Mouse (Mus musculus) midbrain, embryonic 11.5 days (tissue): ENCODE results near the gene Cmtr1. TPM values are rescaled to one million over a fixed set of nuclear protein-coding genes. Genes with fewer than 3 reads are reported as not detected.

Source experiments
- ATAC-seq: fragments of 200-750 bp; cut with Nextera tagmentation; 2 replicates; pipeline ENCODE4 v1.8.0; 2017; ENCODE audit warnings: moderate TSS enrichment, moderate library complexity; ENCODE audit not compliant: low FRiP score
- DNase-seq: peaks from one replicate; pipeline ENCODE4 v3.0.0; 2015; ENCODE audit warnings: low spot score; ENCODE audit errors: missing footprints
- H3K27ac ChIP-seq: fragments of 300-500 bp; sonication (generic); 2 replicates; pipeline ENCODE4 v1.5.1; 2014; ENCODE audit warnings: low read depth, low read length
- H3K27me3 ChIP-seq: fragments of 300-500 bp; sonication (generic); 2 replicates; pipeline ENCODE4 v1.6.1; 2014; ENCODE audit warnings: mild to moderate bottlenecking, low read length, moderate library complexity, mixed read lengths; ENCODE audit not compliant: control insufficient read depth, insufficient read depth
- H3K36me3 ChIP-seq: fragments of 300-500 bp; sonication (generic); 2 replicates; pipeline ENCODE4 v1.6.1; 2014; ENCODE audit warnings: mild to moderate bottlenecking, low read length, moderate library complexity, mixed read lengths; ENCODE audit not compliant: control insufficient read depth, insufficient read depth
- H3K4me1 ChIP-seq: fragments of 300-500 bp; sonication (generic); 2 replicates; pipeline ENCODE4 v1.6.1; 2014; ENCODE audit warnings: low read length; ENCODE audit not compliant: control insufficient read depth, insufficient read depth
- H3K4me2 ChIP-seq: fragments of 300-500 bp; sonication (generic); 2 replicates; pipeline ENCODE4 v1.6.1; 2014; ENCODE audit warnings: mild to moderate bottlenecking, moderate library complexity
- H3K4me3 ChIP-seq: fragments of 300-500 bp; sonication (generic); 2 replicates; pipeline ENCODE4 v1.5.1; 2014; ENCODE audit warnings: low read depth, low read length
- H3K9ac ChIP-seq: fragments of 300-500 bp; sonication (generic); 2 replicates; pipeline ENCODE4 v1.6.1; 2014; ENCODE audit warnings: low read length
- H3K9me3 ChIP-seq: fragments of 300-500 bp; sonication (generic); 2 replicates; pipeline ENCODE4 v1.6.1; 2016; ENCODE audit warnings: low read length; ENCODE audit not compliant: control insufficient read depth
- WGBS: fragments of 180-500 bp; shearing (Covaris S2); extraction: QIAGEN DNeasy Blood & Tissue Kit; methylation state at CpG from one replicate; pipeline ENCODE4 v1.1.7; 2014; 5-methylcytosine and 5-hydroxymethylcytosine counted together
- polyA plus RNA-seq: library from polyadenylated mRNA; unstranded; fragments of >200 nt; fragmentation: Nextera tagmentation; extraction: Ambion mirVana; gene quantifications from 2 replicates; pipeline ENCODE4 v1.2.1, GENCODE M21; 2014

Cmtr1 gene
- polyA plus RNA-seq, 1 experiment from 2014 or later = 144 TPM

DNA sequence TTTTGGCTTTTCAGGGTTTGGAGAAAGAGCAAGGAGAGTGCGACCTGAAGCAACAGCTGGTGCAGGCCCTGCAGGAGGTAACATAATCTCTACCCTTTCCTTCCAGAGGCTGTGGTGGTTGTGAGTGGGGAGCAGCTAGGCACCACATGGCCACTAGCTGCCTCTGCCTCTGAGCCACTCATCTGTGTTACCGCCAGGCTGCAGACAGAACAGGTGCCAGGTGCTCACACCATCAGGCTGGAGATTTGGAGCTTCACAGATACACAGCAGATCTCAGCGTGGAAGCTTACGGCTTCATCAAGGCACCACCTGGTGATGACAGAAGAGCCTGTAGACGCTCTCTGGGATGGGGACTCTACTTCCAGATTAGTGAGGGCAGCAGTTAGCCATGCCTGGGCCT lies 31.4 kb upstream of the Cmtr1 start:
- Histone ChIP-seq H3K4me1 (no peaks in the 10 kb centered on the region), H3K36me3 (peaks cover 48% of the 10 kb centered on the region), H3K4me2 (no peak overlapping the region), H3K4me3 (no peak overlapping the region), H3K27ac (no peak overlapping the region), H3K27me3 (no peaks in the 10 kb centered on the region), H3K9me3 (no peaks in the 10 kb centered on the region), H3K9ac (no peak overlapping the region)
- no peak for ATAC-seq
- DNase-seq = no peak
- WGBS = 89% methylated on average over 5 of the region's 5 CpGs

DNA sequence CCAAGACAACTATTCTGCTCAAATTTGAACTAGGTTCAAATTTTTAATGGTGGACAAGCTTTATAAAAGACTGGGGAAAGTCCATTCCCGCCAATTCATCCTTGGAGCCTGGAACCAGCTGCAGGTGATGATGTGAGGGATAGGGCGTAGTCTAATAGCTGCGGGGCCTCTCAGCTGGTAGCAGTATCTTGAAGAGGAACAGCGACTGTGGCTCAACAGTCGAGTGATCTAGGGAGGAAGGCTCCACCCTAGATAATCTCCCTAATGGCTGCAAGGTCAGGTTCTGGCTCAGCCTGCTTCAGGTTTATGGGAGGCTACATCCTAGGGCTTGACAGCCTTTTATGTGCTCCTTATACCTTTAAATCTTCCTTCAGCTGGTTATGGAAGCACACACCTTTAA lies 30.8 kb upstream of the Cmtr1 start:
- WGBS = 85% methylated on average over 5 of the region's 5 CpGs
- H3K4me3 ChIP-seq = no peak overlapping the region
- no peak overlapping the region for H3K4me2 ChIP-seq
- H3K27ac ChIP-seq = no peak overlapping the region
- no peak for DNase-seq
- no peaks in the 10 kb centered on the region for H3K9me3 ChIP-seq
- H3K36me3 ChIP-seq = peaks cover 48% of the 10 kb centered on the region
- no peaks in the 10 kb centered on the region for H3K27me3 ChIP-seq
- no peak overlapping the region for H3K9ac ChIP-seq
- no peak for ATAC-seq
- no peaks in the 10 kb centered on the region for H3K4me1 ChIP-seq

DNA sequence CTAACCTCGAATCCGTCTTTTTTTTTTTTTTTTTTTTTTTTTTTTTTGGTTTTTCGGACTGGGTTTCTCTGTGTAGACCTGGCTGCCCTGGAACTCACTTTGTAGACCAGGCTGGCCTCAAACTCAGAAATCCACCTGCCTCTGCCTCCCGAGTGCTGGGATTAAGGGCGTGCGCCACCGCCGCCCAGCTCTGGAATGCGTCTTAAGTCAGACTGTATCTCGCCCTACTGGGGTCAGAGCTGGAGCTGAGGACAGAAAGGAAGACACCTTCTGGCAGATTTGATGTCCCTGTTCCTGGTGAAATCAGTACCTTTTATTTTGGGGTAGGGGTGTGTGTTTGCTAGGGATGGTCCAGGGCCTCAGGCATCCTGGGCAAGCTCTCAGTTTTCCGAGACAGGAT lies 28.1 kb upstream of the Cmtr1 start:
- Histone ChIP-seq H3K4me1 (no peaks in the 10 kb centered on the region), H3K9me3 (no peaks in the 10 kb centered on the region), H3K4me3 (no peak overlapping the region), H3K36me3 (peaks cover 47% of the 10 kb centered on the region), H3K27ac (no peak overlapping the region), H3K27me3 (no peaks in the 10 kb centered on the region), H3K4me2 (no peak overlapping the region), H3K9ac (no peak overlapping the region)
- DNase-seq = no peak
- 92% methylated on average over 11 of the region's 11 CpGs for WGBS
- ATAC-seq = no peak

DNA sequence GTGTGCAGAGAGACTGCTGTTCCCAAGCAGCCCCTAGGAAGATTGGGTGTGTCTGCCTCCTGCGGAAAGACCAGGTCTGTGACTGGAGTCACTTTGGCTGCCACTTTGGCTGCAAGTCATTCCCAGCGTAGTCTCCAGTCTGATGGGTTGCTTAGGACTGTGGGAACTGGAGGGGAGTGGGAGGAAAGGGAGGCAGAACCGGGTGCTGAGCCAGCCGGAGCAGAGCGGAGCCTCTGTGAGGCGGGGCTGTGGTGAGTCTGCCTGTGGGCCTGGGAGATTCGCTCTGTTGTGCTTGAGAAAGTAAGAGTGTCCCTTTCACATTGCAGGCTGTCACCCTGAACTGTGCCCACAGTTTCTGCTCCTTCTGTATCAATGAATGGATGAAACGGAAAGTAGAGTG lies 24.9 kb upstream of the Cmtr1 start:
- no peaks in the 10 kb centered on the region for H3K27me3 ChIP-seq
- H3K27ac ChIP-seq = no peak overlapping the region
- H3K4me1 ChIP-seq = no peaks in the 10 kb centered on the region
- H3K9ac ChIP-seq = no peak overlapping the region
- no peak overlapping the region for H3K4me3 ChIP-seq
- DNase-seq = no peak
- WGBS = 93% methylated on average over 8 of the region's 8 CpGs
- no peak overlapping the region for H3K4me2 ChIP-seq
- peaks cover 40% of the 10 kb centered on the region for H3K36me3 ChIP-seq
- ATAC-seq = no peak
- H3K9me3 ChIP-seq = no peaks in the 10 kb centered on the region

DNA sequence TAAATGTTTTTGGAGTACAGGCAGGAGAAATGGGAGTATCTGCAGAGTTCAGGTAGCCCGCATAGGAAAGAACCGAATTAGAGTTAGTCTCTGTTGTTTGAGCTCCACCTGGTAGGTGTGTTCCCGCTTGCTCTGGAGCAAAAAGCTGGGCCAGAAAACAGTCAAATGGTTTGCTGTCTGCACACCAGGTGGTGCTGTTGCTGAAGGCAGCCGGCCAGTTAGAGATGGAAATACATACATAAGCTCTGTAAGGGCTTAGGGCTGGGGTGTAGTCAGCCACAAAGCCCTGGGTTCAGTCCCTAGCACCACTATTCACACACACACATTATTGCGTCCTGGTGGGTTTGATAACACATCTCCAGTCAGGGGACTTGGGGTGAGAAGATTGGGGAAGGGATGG lies 24.3 kb upstream of the Cmtr1 start:
- Histone ChIP-seq H3K27me3 (no peaks in the 10 kb centered on the region), H3K27ac (no peak overlapping the region), H3K4me3 (no peak overlapping the region), H3K4me1 (no peaks in the 10 kb centered on the region), H3K4me2 (no peak overlapping the region), H3K9me3 (no peaks in the 10 kb centered on the region), H3K36me3 (peaks cover 41% of the 10 kb centered on the region), H3K9ac (no peak overlapping the region)
- DNase-seq (no peak), ATAC-seq (no peak)
- WGBS = 81% methylated on average over 5 of the region's 5 CpGs

DNA sequence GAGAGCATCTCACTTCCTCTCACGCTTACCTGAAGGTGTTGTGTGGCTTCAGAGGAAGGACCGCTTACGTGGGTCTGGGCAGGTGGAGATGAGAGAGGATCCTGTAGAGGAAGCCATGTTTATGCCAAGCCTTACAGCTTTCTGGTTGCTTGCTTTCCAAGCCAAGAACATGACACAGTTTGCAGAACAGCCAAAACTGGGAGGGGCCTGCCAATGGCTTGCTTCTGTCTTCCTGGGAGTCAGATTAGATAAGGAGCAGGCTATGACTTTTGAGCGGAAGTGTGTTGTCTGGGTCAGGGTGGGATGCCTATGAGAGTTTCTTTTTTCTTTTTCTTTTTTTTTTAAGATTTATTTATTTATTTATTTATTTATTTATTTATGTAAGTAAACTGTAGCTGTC lies 23.0 kb upstream of the Cmtr1 start:
- Histone ChIP-seq H3K4me1 (no peaks in the 10 kb centered on the region), H3K9me3 (no peaks in the 10 kb centered on the region), H3K9ac (no peak overlapping the region), H3K27me3 (no peaks in the 10 kb centered on the region), H3K4me3 (no peak overlapping the region), H3K27ac (no peak overlapping the region), H3K4me2 (no peak overlapping the region), H3K36me3 (peaks cover 41% of the 10 kb centered on the region)
- DNase-seq (no peak), ATAC-seq (no peak)
- WGBS = 97% methylated on average over 4 of the region's 4 CpGs

DNA sequence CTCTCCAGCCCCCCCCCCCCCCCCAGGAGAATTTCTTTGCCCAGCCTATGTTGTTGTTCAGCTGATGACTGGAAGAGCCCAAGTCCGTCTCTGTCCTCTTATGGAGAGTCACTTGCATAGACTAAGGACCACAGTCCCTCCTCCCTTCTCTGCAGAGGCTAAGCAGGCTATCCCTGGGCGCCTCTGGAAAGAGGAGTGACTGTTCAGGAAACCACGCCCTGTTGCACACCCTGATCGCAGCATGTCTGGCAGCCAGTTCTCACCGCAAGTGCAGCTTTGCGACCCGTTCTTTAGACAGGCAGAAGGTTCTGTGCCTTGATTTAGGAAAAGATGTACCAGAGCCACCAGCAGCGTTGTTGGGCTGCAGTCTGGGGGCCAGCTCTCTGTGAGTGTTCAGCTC lies 22.5 kb upstream of the Cmtr1 start:
- H3K36me3 ChIP-seq = peaks cover 41% of the 10 kb centered on the region
- no peaks in the 10 kb centered on the region for H3K4me1 ChIP-seq
- no peak overlapping the region for H3K4me3 ChIP-seq
- H3K9ac ChIP-seq = no peak overlapping the region
- no peaks in the 10 kb centered on the region for H3K9me3 ChIP-seq
- H3K27me3 ChIP-seq = no peaks in the 10 kb centered on the region
- DNase-seq (no peak), ATAC-seq (no peak)
- no peak overlapping the region for H3K4me2 ChIP-seq
- no peak overlapping the region for H3K27ac ChIP-seq
- 91% methylated on average over 8 of the region's 8 CpGs for whole genome bisulfite sequencing

DNA sequence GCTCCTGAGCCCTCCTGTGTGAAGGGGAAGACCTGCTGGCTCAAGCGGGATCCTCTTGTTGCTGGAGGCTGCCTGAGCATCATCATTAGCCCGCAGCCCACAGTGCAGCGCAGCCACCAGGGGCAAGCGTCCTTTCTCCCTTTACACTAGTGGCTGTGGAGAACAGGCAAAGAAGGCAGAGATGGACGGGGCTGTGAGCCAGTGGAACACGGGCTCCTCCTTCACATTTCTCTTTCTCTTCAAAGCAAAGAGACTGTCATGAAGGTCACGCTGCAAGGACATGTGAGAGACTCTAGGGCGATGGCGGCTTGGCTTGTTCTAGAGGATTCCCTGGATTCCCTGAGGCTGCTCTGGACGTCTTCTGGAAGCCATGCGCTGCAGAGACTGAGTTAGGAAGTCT lies 19.4 kb upstream of the Cmtr1 start:
- Histone ChIP-seq H3K4me1 (no peaks in the 10 kb centered on the region), H3K9me3 (no peaks in the 10 kb centered on the region), H3K27me3 (no peaks in the 10 kb centered on the region), H3K4me3 (no peak overlapping the region), H3K36me3 (peaks cover 28% of the 10 kb centered on the region), H3K9ac (no peak overlapping the region), H3K4me2 (no peak overlapping the region), H3K27ac (no peak overlapping the region)
- WGBS = 92% methylated on average over 11 of the region's 11 CpGs
- no peak for DNase-seq
- ATAC-seq = no peak

DNA sequence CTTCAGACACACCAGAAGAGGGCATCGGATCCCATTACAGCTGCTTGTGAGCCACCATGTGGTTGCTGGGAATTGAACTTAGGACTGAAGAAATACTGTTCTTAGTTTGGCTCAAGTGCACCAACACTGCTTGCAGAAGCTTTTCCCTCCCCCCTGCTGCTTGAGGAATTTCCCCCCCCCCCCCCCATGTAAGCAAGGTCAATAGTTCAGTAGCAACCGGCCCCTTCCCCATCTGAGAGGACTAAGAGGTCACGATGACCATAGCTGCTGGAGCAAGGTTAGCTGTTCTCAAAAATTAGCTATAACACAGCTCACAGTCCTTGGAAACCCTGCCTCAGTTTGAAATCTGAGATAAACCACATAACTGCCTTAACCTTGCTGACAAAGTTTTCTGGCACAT lies 18.2 kb upstream of the Cmtr1 start:
- no peak for ATAC-seq

DNA sequence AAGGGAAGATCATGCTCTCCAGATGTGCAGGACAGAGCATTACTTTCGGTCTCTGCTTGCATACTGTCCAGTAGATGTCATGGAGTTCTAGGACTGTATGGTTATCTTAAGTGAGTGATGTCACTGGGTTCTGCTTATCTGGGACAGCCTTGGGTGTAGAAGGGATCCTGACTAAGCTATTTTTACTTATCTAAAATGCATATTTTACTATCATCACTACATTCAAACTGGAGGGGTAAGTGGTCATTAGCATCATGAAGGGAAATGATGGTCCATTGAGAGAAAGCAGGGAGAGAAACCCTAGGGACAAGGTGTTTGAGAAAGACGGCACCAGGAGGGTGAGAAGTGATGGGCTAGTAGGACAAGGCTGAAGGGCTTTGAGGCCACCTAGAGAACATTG lies 2.1 kb upstream of the Cmtr1 start:
- no peak for ATAC-seq
- WGBS = 83% methylated on average over 2 of the region's 2 CpGs
- DNase-seq = no peak

More for the DNA sequence above, 18.2 kb upstream of the Cmtr1 start:
- H3K27me3 ChIP-seq = no peaks in the 10 kb centered on the region
- no peak overlapping the region for H3K9ac ChIP-seq
- H3K27ac ChIP-seq = no peak overlapping the region
- DNase-seq = no peak
- H3K9me3 ChIP-seq = no peaks in the 10 kb centered on the region
- H3K36me3 ChIP-seq = peaks cover 21% of the 10 kb centered on the region
- no peak overlapping the region for H3K4me2 ChIP-seq
- H3K4me3 ChIP-seq = no peak overlapping the region
- 61% methylated on average over 3 of the region's 3 CpGs for WGBS
- H3K4me1 ChIP-seq = no peaks in the 10 kb centered on the region

More for the DNA sequence above, 2.1 kb upstream of the Cmtr1 start:
- no peak overlapping the region for H3K4me2 ChIP-seq
- no peak overlapping the region for H3K27ac ChIP-seq
- no peaks in the 10 kb centered on the region for H3K27me3 ChIP-seq
- no peak overlapping the region for H3K4me3 ChIP-seq
- no peak overlapping the region for H3K9ac ChIP-seq
- no peaks in the 10 kb centered on the region for H3K9me3 ChIP-seq
- no peaks in the 10 kb centered on the region for H3K36me3 ChIP-seq
- peaks cover 7% of the 10 kb centered on the region; the same call in 1 of the 2 replicates for H3K4me1 ChIP-seq
